Mouse (Mus musculus): ENCODE data around the gene Sos2.

DNA sequence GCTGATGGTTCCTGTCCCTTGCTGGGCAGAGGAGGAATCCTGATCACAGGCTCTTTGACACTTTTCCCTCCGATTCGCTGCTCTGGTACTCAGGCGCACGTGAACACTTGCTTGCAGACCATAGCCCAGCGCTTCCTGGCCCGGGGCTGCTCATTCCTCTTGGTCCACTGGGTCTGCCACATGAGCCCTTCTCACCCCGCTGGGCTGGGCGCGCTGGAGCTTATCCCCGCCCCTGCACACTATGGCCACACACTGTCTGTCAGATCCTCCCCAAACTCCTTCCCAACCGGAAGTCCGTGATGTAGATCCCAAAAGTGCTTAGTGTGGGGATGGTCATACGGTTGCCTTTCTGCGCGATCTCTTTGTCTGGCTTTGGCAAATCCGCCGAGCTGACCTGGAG is 11.8 kb upstream of the Sos2 start:
- no peak for TF ChIP-seq CTCF (IDR thresholded peaks at IDR 0.05)
- TF ChIP-seq POLR2A (IDR thresholded peaks at IDR 0.05; ENCODE audit: insufficient read depth, low read depth, low read length) = no peak
